Mouse (Mus musculus): ENCODE results near the gene Zfp790.

Gene Zfp790

GRCm38 (mm10) chr7:29815910-29816429, at the start of gene Zfp790:
TSS of gene Zfp790 (plus strand) at chr7:29816114.
- DNase-seq = peak; percentile 91 to 93

GRCm38 (mm10) chr7:29767058-29767686, 48.7 kb upstream of the Zfp790 start:
- DNase-seq = peak; percentile 82 to 87

GRCm38 (mm10) chr7:29768090-29768900, 47.6 kb upstream of the Zfp790 start, which contains the start of gene Zfp84:
TSS of gene Zfp84 (plus strand) at chr7:29768552.
- DNase-seq = peak; percentile 89 to 91

GRCm38 (mm10) chr7:29768980-29769379, 46.9 kb upstream of the Zfp790 start:
- no peak for DNase-seq

GRCm38 (mm10) chr7:29773503-29773902, 42.4 kb upstream of the Zfp790 start:
- DNase-seq = peak in 1 of 2 experiments; percentile 1

GRCm38 (mm10) chr7:29774371-29774770, 41.5 kb upstream of the Zfp790 start:
- no peak for DNase-seq

GRCm38 (mm10) chr7:29776568-29776967, 39.3 kb upstream of the Zfp790 start:
- DNase-seq = no peak

GRCm38 (mm10) chr7:29777372-29777771, 38.5 kb upstream of the Zfp790 start:
- no peak for DNase-seq

- peak; percentile 84 to 89 for DNase-seq
Observed at GRCm38 (mm10) chr7:29783871-29784551, 31.9 kb upstream of the Zfp790 start, which contains the start of gene Zfp30. TSS of gene Zfp30 (plus strand) at chr7:29783998.

GRCm38 (mm10) chr7:29785023-29785422, 30.9 kb upstream of the Zfp790 start:
- no peak for DNase-seq

- no peak for DNase-seq
Observed at GRCm38 (mm10) chr7:29785888-29786287, 30.0 kb upstream of the Zfp790 start.

GRCm38 (mm10) chr7:29792906-29793305, 23.0 kb upstream of the Zfp790 start:
- DNase-seq = no peak

- DNase-seq = no peak
Observed at GRCm38 (mm10) chr7:29807046-29807445, 8.9 kb upstream of the Zfp790 start.

GRCm38 (mm10) chr7:29812244-29812643, 3.7 kb upstream of the Zfp790 start:
- no peak for DNase-seq

GRCm38 (mm10) chr7:29814381-29814780, 1.5 kb upstream of the Zfp790 start:
- DNase-seq = no peak

- no peak for DNase-seq
Observed at GRCm38 (mm10) chr7:29815061-29815784, 691 bp upstream of the Zfp790 start.

GRCm38 (mm10) chr7:29818619-29819254, 2.8 kb downstream of the Zfp790 start:
- DNase-seq = peak; percentile 53 to 81

GRCm38 (mm10) chr7:29828001-29828400, 12.1 kb downstream of the Zfp790 start:
- no peak for DNase-seq

GRCm38 (mm10) chr7:29829804-29830203, 13.9 kb downstream of the Zfp790 start:
- no peak for DNase-seq

GRCm38 (mm10) chr7:29836816-29837215, 20.9 kb downstream of the Zfp790 start:
- no peak for DNase-seq

GRCm38 (mm10) chr7:29839256-29839655, 23.3 kb downstream of the Zfp790 start:
- DNase-seq = no peak

- no peak for DNase-seq
Observed at GRCm38 (mm10) chr7:29842105-29842504, 26.2 kb downstream of the Zfp790 start.

Measured in lung, postnatal 4 days (tissue).